Mouse (Mus musculus) hindbrain, embryonic 11.5 days (tissue): ENCODE results near the gene Rplp2. TPM values are rescaled to one million over a fixed set of nuclear protein-coding genes. Genes with fewer than 3 reads are reported as not detected.

Source experiments
- ATAC-seq: fragments of 200-750 bp; cut with Nextera tagmentation; 2 replicates; pipeline ENCODE4 v1.8.0; 2017; ENCODE audit warnings: mild to moderate bottlenecking, moderate TSS enrichment, moderate library complexity; ENCODE audit not compliant: low FRiP score
- DNase-seq: peaks from one replicate; pipeline ENCODE4 v3.0.0-alpha.2; 2015; ENCODE audit warnings: low spot score
- H3K27ac ChIP-seq: fragments of 300-500 bp; sonication (generic); 2 replicates; pipeline ENCODE4 v1.5.1; 2014; ENCODE audit warnings: mild to moderate bottlenecking, low read depth, low read length
- H3K27me3 ChIP-seq: fragments of 300-500 bp; sonication (generic); 2 replicates; pipeline ENCODE4 v1.6.1; 2014; ENCODE audit warnings: mild to moderate bottlenecking, low read length, moderate library complexity, mixed read lengths; ENCODE audit not compliant: control insufficient read depth, insufficient read depth
- H3K36me3 ChIP-seq: fragments of 300-500 bp; sonication (generic); 2 replicates; pipeline ENCODE4 v1.6.1; 2014; ENCODE audit warnings: mild to moderate bottlenecking, low read length, moderate library complexity, mixed read lengths; ENCODE audit not compliant: control insufficient read depth, insufficient read depth
- H3K4me1 ChIP-seq: fragments of 300-500 bp; sonication (generic); replicated peaks from 2 replicates; pipeline ENCODE4 v1.6.1; 2014; ENCODE audit warnings: low read length, mixed read lengths; ENCODE audit not compliant: control insufficient read depth, insufficient read depth
- H3K4me2 ChIP-seq: fragments of 300-500 bp; sonication (generic); replicated peaks from 2 replicates; pipeline ENCODE4 v1.6.1; 2014; ENCODE audit warnings: mild to moderate bottlenecking, low read depth, low read length
- H3K4me3 ChIP-seq: fragments of 300-500 bp; sonication (generic); 2 replicates; pipeline ENCODE4 v1.5.1; 2014; ENCODE audit warnings: low read depth, low read length
- H3K9ac ChIP-seq: fragments of 300-500 bp; sonication (generic); 2 replicates; pipeline ENCODE4 v1.6.1; 2014; ENCODE audit warnings: low read depth, low read length
- H3K9me3 ChIP-seq: fragments of 300-500 bp; sonication (generic); 2 replicates; pipeline ENCODE4 v1.6.1; 2016; ENCODE audit warnings: low read length; ENCODE audit not compliant: control insufficient read depth
- WGBS: fragments of 180-500 bp; shearing (Covaris S2); extraction: QIAGEN DNeasy Blood & Tissue Kit; methylation state at CpG from one replicate; pipeline ENCODE4 v1.1.7; 2014; 5-methylcytosine and 5-hydroxymethylcytosine counted together
- polyA plus RNA-seq: library from polyadenylated mRNA; unstranded; fragments of >200 nt; fragmentation: Nextera tagmentation; extraction: Ambion mirVana; gene quantifications from 2 replicates; pipeline ENCODE4 v1.2.1, GENCODE M21; 2014

The Rplp2 gene
- polyA plus RNA-seq, 1 experiment from 2014 or later = 939 TPM

DNA sequence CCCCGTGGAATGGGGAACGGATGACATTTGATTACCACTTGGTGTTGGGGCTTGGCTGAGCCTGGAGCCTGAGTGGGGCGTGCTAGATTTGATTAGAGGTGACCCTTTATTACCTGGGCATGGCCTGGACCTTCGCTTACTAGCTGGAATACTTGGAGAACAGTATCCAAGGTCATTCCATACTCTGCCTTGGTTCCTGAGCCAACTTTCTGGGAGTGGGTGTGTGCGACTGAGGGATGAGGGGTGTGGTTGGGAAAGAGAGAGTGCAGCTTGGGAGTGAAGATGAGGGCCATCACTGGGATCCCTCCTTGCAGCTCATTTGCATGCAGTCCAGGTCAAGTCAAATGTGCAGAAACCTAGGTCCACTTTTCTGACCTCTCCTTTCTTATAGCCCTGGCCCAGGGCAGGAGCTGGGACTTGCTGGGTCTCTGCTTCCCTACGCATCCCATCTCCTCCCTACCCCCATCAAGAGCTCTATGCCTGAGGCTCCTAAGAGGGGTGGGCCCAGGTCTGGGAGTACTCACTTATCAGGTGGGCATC, 36.0 kb downstream of the Rplp2 start:
- peaks cover 5% of the 10 kb centered on the region; the same call in 1 of the 2 replicates for H3K4me1 ChIP-seq
- peak overlapping the region; percentile 62; the same call in 1 of the 2 replicates for H3K4me3 ChIP-seq
- H3K36me3 ChIP-seq = no peaks in the 10 kb centered on the region
- no peak for ATAC-seq
- no peak for DNase-seq
- H3K27me3 ChIP-seq = peaks cover 14% of the 10 kb centered on the region
- H3K4me2 ChIP-seq = no peak overlapping the region
- no peaks in the 10 kb centered on the region for H3K9me3 ChIP-seq
- no peak overlapping the region for H3K9ac ChIP-seq
- WGBS = 78% methylated on average over 6 of the region's 6 CpGs
- H3K27ac ChIP-seq = no peak overlapping the region

DNA sequence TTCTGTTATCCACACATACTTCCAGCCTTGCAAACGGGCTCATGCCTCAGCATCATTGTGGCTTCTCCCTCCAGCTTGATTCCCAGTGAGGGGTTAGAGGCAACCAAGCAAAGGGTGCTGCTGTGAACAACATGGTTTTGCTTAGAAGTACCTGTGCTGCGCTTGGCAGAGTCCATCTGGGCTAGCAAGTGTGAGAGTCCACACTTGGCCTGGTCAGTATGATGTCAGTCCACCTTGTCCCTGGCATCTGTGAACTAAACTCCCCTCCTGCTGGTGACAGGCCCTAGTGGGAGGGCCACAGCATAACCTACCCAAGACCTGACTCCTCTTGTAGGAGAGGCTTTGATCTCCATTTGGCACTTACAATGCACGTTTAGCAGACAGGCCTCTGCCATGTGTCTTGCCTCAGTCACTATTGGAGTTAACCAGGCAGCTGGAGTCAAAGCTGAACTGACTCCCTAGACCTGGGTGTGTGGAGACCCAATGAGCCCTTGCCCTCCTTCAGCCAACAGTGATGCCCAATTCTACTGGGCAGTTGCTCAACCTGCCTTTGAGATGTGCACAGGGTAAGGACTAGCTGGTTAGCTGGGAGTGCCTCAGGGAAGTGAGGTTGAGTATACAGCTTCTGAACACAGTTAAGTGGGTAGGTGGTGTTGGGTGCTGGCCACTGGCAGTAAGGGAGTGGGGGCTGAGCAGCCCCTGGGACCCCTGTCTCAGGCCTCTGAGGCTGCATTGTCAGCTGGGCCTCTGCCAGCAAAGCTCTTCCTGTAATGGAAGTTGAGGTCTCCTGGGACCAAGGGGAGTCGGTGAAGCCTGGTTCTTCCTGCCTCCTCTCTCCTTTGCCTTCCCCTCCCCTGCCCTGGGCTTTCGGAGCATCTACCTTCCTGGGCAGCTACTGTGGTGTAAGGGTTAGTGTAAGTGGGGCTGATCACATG, 37.3 kb downstream of the Rplp2 start:
- DNase-seq = no peak
- H3K9ac ChIP-seq = no peak overlapping the region
- WGBS = 65% methylated on average over 5 of the region's 5 CpGs
- ATAC-seq = no peak
- no peak overlapping the region for H3K4me3 ChIP-seq
- H3K4me2 ChIP-seq = no peak overlapping the region
- H3K27ac ChIP-seq = no peak overlapping the region
- peaks cover 5% of the 10 kb centered on the region; the same call in 1 of the 2 replicates for H3K4me1 ChIP-seq
- no peaks in the 10 kb centered on the region for H3K9me3 ChIP-seq
- peaks cover 14% of the 10 kb centered on the region for H3K27me3 ChIP-seq
- H3K36me3 ChIP-seq = no peaks in the 10 kb centered on the region

DNA sequence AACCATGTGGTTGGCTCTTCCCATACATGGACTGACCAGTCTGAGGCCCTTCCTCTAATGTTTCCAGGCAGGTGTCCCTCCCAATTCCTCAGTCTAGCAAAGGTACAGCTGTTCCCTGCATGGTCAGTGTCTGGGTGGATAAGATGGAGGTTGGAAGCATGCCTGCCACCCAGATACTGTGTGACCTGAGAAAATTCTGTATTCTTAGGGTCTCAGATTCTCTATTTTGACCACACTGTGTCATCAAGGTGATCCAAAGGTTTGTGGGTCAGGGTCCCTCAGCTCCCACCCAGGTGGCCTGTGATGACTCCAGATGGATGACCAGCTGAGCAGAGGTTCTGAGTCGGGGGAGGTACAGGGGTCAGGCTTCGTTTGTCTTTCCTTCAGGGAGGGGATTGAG, 38.0 kb downstream of the Rplp2 start:
- Histone ChIP-seq H3K4me1 (peaks cover 5% of the 10 kb centered on the region; the same call in 1 of the 2 replicates), H3K27ac (no peak overlapping the region), H3K9me3 (no peaks in the 10 kb centered on the region), H3K4me2 (no peak overlapping the region), H3K27me3 (peaks cover 14% of the 10 kb centered on the region), H3K4me3 (no peak overlapping the region), H3K36me3 (no peaks in the 10 kb centered on the region), H3K9ac (no peak overlapping the region)
- ATAC-seq (no peak), DNase-seq (no peak)
- 86% methylated on average over 2 of the region's 2 CpGs for WGBS

DNA sequence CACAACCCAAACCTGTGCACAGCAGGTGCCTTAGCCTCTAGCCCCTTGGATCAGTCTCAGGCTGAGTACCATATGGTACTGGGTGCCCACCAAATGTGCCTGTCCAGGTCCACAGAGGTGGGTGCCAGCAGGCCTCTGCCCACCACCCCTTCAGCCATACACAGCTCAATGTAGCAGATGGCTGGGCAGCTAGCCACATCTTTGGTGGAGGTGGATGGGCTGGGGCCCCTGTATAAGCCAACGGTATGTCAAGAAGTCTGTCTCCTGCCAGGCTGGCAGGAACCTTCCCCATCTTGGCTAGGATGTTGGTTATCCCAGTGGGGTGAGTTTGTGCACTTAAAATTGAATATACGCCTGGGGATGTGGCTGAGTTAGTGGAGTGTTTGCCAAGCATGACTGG, 38.4 kb downstream of the Rplp2 start:
- Histone ChIP-seq H3K9me3 (no peaks in the 10 kb centered on the region), H3K4me1 (peaks cover 5% of the 10 kb centered on the region; the same call in 1 of the 2 replicates)
- WGBS = 89% methylated on average over 2 of the region's 2 CpGs

DNA sequence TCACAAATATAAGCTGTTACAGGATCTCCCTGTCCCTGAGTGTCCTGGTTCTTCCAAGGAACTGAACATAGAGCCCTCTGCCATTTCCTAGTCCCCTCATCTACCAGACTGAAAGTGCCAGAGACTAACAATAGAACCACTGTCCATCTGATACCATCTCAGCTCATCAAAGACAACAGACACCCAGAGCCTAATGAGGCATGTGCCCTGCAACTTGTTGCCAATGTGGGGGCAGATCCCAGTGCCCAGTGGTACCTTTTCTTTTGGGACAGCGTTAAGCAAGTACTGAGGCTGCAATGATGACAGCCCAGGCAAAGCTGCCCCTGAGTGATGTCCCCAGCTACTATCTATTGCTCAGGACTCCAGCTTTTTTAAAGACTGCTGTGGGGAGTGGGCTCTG, 39.1 kb downstream of the Rplp2 start:
- ATAC-seq (no peak), DNase-seq (no peak)
- WGBS = 84% methylated on average over 1 of the region's 1 CpGs
- Histone ChIP-seq H3K36me3 (no peaks in the 10 kb centered on the region), H3K4me3 (no peak overlapping the region), H3K27me3 (peaks cover 14% of the 10 kb centered on the region), H3K4me1 (peaks cover 3% of the 10 kb centered on the region; the same call in 1 of the 2 replicates), H3K9ac (no peak overlapping the region), H3K27ac (no peak overlapping the region), H3K4me2 (no peak overlapping the region), H3K9me3 (no peaks in the 10 kb centered on the region)

More for the DNA sequence above, 38.4 kb downstream of the Rplp2 start:
- H3K27ac ChIP-seq = no peak overlapping the region
- no peaks in the 10 kb centered on the region for H3K36me3 ChIP-seq
- H3K27me3 ChIP-seq = peaks cover 14% of the 10 kb centered on the region
- H3K4me3 ChIP-seq = no peak overlapping the region
- no peak overlapping the region for H3K4me2 ChIP-seq
- ATAC-seq = no peak
- no peak overlapping the region for H3K9ac ChIP-seq
- DNase-seq = no peak

DNA sequence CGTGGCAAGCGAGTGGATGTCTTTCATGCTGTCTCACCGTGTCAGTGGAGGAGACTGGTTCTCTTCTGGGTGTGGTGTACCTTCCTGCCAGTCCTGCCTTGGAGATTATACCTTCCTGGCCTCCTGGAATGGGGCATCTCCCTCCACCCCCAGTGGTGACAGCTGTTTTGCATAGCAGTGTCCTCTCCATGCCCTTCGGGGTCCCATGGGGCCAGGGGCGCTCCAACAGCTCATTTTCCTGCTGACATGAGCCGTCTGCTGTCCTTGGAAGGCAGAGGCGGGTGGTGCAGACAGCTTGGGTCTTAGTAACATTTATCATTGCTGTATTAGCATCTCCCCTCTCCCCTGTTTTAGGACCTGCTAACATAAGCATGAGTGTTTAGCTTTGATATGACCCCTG, 40.0 kb downstream of the Rplp2 start:
- H3K4me3 ChIP-seq = no peak overlapping the region
- no peak for ATAC-seq
- no peak overlapping the region for H3K9ac ChIP-seq
- H3K4me2 ChIP-seq = no peak overlapping the region
- H3K4me1 ChIP-seq = 0 out of 2 replicates have a peak, but pooled peaks cover 2% of the 10 kb centered on the region
- H3K9me3 ChIP-seq = no peaks in the 10 kb centered on the region
- H3K27me3 ChIP-seq = peaks cover 14% of the 10 kb centered on the region
- WGBS = 77% methylated on average over 7 of the region's 7 CpGs
- DNase-seq = no peak
- no peak overlapping the region for H3K27ac ChIP-seq
- no peaks in the 10 kb centered on the region for H3K36me3 ChIP-seq

DNA sequence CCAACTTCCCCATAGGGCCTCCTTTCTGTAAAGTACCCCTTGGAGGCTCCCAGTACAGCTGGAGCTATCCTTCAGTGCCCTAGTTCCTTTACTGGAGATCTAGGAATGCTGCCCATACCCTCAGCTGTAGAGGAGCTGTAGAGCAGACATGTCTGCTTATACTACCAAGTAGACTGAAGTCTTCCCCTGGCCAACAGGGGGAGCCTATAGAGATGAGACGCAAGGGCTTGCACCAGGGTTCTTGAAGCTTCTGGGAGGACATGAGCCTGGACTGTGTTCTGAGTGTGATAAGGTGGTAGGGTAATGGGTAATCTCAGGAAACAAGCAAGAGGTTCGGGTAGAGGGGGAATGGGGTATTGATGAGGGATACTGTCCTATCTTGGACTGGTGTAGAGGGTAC, 44.0 kb downstream of the Rplp2 start:
- Histone ChIP-seq H3K9me3 (no peaks in the 10 kb centered on the region), H3K27ac (no peak overlapping the region), H3K4me2 (no peak overlapping the region), H3K27me3 (no peaks in the 10 kb centered on the region), H3K4me3 (no peak overlapping the region), H3K4me1 (no peaks in the 10 kb centered on the region), H3K36me3 (no peaks in the 10 kb centered on the region), H3K9ac (no peak overlapping the region)
- no peak for DNase-seq
- ATAC-seq = no peak
- WGBS = 86% methylated on average over 2 of the region's 2 CpGs

DNA sequence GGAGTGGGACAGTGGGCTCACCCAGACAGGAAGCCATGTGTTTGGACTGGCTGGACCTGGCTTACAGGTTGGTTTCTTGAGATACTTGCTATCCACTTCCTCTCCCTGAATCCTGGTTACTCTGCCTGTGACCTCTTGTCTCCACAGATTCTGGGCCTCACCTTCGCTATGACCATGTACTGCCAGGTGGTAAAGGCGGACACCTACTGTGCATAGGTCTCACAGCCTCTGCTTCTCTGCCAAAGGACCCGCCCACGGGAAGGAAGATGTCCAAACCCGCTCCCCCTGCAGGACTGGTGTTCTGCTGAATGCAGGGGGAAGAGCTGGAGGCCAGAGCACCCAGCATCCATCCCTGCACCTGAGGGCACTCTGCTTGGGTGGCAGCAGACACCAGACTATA, 45.6 kb downstream of the Rplp2 start:
- H3K4me2 ChIP-seq = no peak overlapping the region

DNA sequence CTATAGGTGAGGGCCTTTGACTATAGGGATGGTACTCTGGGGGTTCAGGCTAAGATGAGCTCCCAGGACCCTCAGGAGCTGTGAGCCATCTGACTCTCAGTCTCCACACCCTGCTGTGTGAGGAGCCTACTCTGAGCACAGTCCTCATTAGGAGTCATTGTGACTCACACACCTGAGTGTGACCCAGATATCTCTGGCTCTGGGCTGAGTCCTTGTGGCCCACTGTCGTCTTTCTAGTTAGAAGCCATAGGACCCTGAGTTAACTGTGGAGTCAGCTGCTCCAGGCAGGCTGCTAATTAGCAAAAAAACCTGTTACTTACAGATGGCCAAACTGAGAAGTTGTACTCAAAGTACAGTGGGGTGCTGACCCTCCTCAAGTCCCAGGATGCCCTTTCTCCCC, 46.6 kb downstream of the Rplp2 start:
- H3K27ac ChIP-seq = no peak overlapping the region
- H3K27me3 ChIP-seq = no peaks in the 10 kb centered on the region
- WGBS = 90% methylated on average over 1 of the region's 1 CpGs
- no peak overlapping the region for H3K4me2 ChIP-seq
- ATAC-seq (no peak), DNase-seq (no peak)
- H3K4me3 ChIP-seq = no peak overlapping the region
- no peaks in the 10 kb centered on the region for H3K36me3 ChIP-seq
- H3K4me1 ChIP-seq = no peaks in the 10 kb centered on the region
- no peak overlapping the region for H3K9ac ChIP-seq
- H3K9me3 ChIP-seq = no peaks in the 10 kb centered on the region

More for the DNA sequence above, 45.6 kb downstream of the Rplp2 start:
- no peak for DNase-seq
- Histone ChIP-seq H3K4me1 (no peaks in the 10 kb centered on the region), H3K27ac (no peak overlapping the region), H3K9ac (no peak overlapping the region), H3K36me3 (no peaks in the 10 kb centered on the region), H3K4me3 (no peak overlapping the region), H3K27me3 (no peaks in the 10 kb centered on the region), H3K9me3 (no peaks in the 10 kb centered on the region)
- WGBS = 88% methylated on average over 5 of the region's 5 CpGs
- ATAC-seq = no peak
